Mouse (Mus musculus): ENCODE data around the gene Yes1. TPM values are rescaled to one million over a fixed set of nuclear protein-coding genes. Genes with fewer than 3 reads are reported as not detected.

Yes1 gene
- polyA plus RNA-seq, 1 experiment = 15.0 TPM

- Histone ChIP-seq H3K27ac (replicated peaks; ENCODE audit: low read depth, low read length) (no peak overlapping the region), H3K4me1 (ENCODE audit: control insufficient read depth, insufficient read depth, insufficient read length, low read length) (peaks cover 2% of the 10 kb centered on the region; the same call in 1 of the 2 replicates), H3K4me3 (ENCODE audit: insufficient read depth, low read depth, low read length) (no peak overlapping the region)
Measured at GRCm38 (mm10) chr5:32623649-32624048, 12.7 kb downstream of the Yes1 start.

- Histone ChIP-seq H3K4me1 (ENCODE audit: control insufficient read depth, insufficient read depth, insufficient read length, low read length) (0 out of 2 replicates have a peak, but pooled peaks cover 2% of the 10 kb centered on the region), H3K4me3 (ENCODE audit: insufficient read depth, low read depth, low read length) (no peak overlapping the region), H3K27ac (replicated peaks; ENCODE audit: low read depth, low read length) (no peak overlapping the region)
Measured at GRCm38 (mm10) chr5:32624777-32625176, 13.8 kb downstream of the Yes1 start.

- no peak overlapping the region for H3K4me3 ChIP-seq (ENCODE audit: insufficient read depth, low read depth, low read length)
- no peak overlapping the region for H3K27ac ChIP-seq (replicated peaks; ENCODE audit: low read depth, low read length)
- H3K4me1 ChIP-seq (ENCODE audit: control insufficient read depth, insufficient read depth, insufficient read length, low read length) = peaks cover 4% of the 10 kb centered on the region
Measured at GRCm38 (mm10) chr5:32633185-32633584, 22.2 kb downstream of the Yes1 start.

GRCm38 (mm10) chr5:32657386-32657785 lies 46.4 kb downstream of the Yes1 start:
- Histone ChIP-seq H3K27ac (replicated peaks; ENCODE audit: low read depth, low read length) (no peak overlapping the region), H3K4me1 (ENCODE audit: control insufficient read depth, insufficient read depth, insufficient read length, low read length) (no peaks in the 10 kb centered on the region; the same call in 1 of the 2 replicates), H3K4me3 (ENCODE audit: insufficient read depth, low read depth, low read length) (no peak overlapping the region)

- no peak overlapping the region for H3K27ac ChIP-seq (replicated peaks; ENCODE audit: low read depth, low read length)
- no peaks in the 10 kb centered on the region for H3K4me1 ChIP-seq (ENCODE audit: control insufficient read depth, insufficient read depth, insufficient read length, low read length)
- H3K4me3 ChIP-seq (ENCODE audit: insufficient read depth, low read depth, low read length) = no peak overlapping the region
Measured at GRCm38 (mm10) chr5:32682475-32682874, 71.5 kb downstream of the Yes1 start.

GRCm38 (mm10) chr5:32693411-32693810 lies 82.4 kb downstream of the Yes1 start:
- Histone ChIP-seq H3K4me3 (ENCODE audit: insufficient read depth, low read depth, low read length) (no peak overlapping the region), H3K27ac (replicated peaks; ENCODE audit: low read depth, low read length) (no peak overlapping the region), H3K4me1 (ENCODE audit: control insufficient read depth, insufficient read depth, insufficient read length, low read length) (no peaks in the 10 kb centered on the region)

GRCm38 (mm10) chr5:32697208-32697867 lies 86.4 kb downstream of the Yes1 start:
- no peak overlapping the region for H3K4me3 ChIP-seq (ENCODE audit: insufficient read depth, low read depth, low read length)
- no peak overlapping the region for H3K27ac ChIP-seq (replicated peaks; ENCODE audit: low read depth, low read length)
- H3K4me1 ChIP-seq (ENCODE audit: control insufficient read depth, insufficient read depth, insufficient read length, low read length) = no peaks in the 10 kb centered on the region

- Histone ChIP-seq H3K4me3 (ENCODE audit: insufficient read depth, low read depth, low read length) (no peak overlapping the region), H3K4me1 (ENCODE audit: control insufficient read depth, insufficient read depth, insufficient read length, low read length) (no peaks in the 10 kb centered on the region), H3K27ac (replicated peaks; ENCODE audit: low read depth, low read length) (no peak overlapping the region)
Measured at GRCm38 (mm10) chr5:32706226-32706780, 95.3 kb downstream of the Yes1 start.

GRCm38 (mm10) chr5:32711485-32711884 lies 100.5 kb downstream of the Yes1 start:
- Histone ChIP-seq H3K4me3 (ENCODE audit: insufficient read depth, low read depth, low read length) (no peak overlapping the region), H3K4me1 (ENCODE audit: control insufficient read depth, insufficient read depth, insufficient read length, low read length) (no peaks in the 10 kb centered on the region), H3K27ac (replicated peaks; ENCODE audit: low read depth, low read length) (no peak overlapping the region)

- no peak overlapping the region for H3K4me3 ChIP-seq (ENCODE audit: insufficient read depth, low read depth, low read length)
- no peak overlapping the region for H3K27ac ChIP-seq (replicated peaks; ENCODE audit: low read depth, low read length)
- H3K4me1 ChIP-seq (ENCODE audit: control insufficient read depth, insufficient read depth, insufficient read length, low read length) = no peaks in the 10 kb centered on the region
Measured at GRCm38 (mm10) chr5:32712221-32713041, 101.5 kb downstream of the Yes1 start.

- Histone ChIP-seq H3K4me3 (ENCODE audit: insufficient read depth, low read depth, low read length) (peak overlapping the region; percentile 71), H3K27ac (replicated peaks; ENCODE audit: low read depth, low read length) (peak overlapping the region; percentile 67), H3K4me1 (ENCODE audit: control insufficient read depth, insufficient read depth, insufficient read length, low read length) (no peaks in the 10 kb centered on the region)
Measured at GRCm38 (mm10) chr5:32713042-32713702, 102.2 kb downstream of the Yes1 start.

- Histone ChIP-seq H3K4me3 (ENCODE audit: insufficient read depth, low read depth, low read length) (peak overlapping the region; percentile 71), H3K27ac (replicated peaks; ENCODE audit: low read depth, low read length) (peak overlapping the region; percentile 67)
Measured at GRCm38 (mm10) chr5:32713703-32714467, 102.9 kb downstream of the Yes1 start.

GRCm38 (mm10) chr5:32717726-32718125 lies 106.8 kb downstream of the Yes1 start:
- 0 out of 2 replicates have a peak, but pooled peaks cover 2% of the 10 kb centered on the region for H3K4me1 ChIP-seq (ENCODE audit: control insufficient read depth, insufficient read depth, insufficient read length, low read length)
- H3K27ac ChIP-seq (replicated peaks; ENCODE audit: low read depth, low read length) = no peak overlapping the region
- H3K4me3 ChIP-seq (ENCODE audit: insufficient read depth, low read depth, low read length) = no peak overlapping the region

More at GRCm38 (mm10) chr5:32713703-32714467, 102.9 kb downstream of the Yes1 start:
- H3K4me1 ChIP-seq (ENCODE audit: control insufficient read depth, insufficient read depth, insufficient read length, low read length) = no peaks in the 10 kb centered on the region

GRCm38 (mm10) chr5:32718916-32719315 lies 107.9 kb downstream of the Yes1 start:
- Histone ChIP-seq H3K27ac (replicated peaks; ENCODE audit: low read depth, low read length) (no peak overlapping the region), H3K4me1 (ENCODE audit: control insufficient read depth, insufficient read depth, insufficient read length, low read length) (0 out of 2 replicates have a peak, but pooled peaks cover 2% of the 10 kb centered on the region), H3K4me3 (ENCODE audit: insufficient read depth, low read depth, low read length) (no peak overlapping the region)
